Mouse (Mus musculus) frontal cortex, postnatal 36 days (tissue): Measurements from ENCODE around the gene Chp2.

ENCODE experiments used
- DNase-seq, 2 experiments: peaks; one replicate each; pipeline ENCODE4 v3.0.0; 2022; ENCODE audit warnings: low spot score in 2 of 2

Chp2 gene

GRCm38 (mm10) chr7:122219315-122219801 is at the start of gene Chp2:
Chp2 (plus strand) TSS chr7:122219496.
- DNase-seq, result no peak

GRCm38 (mm10) chr7:122170705-122171104 is 48.6 kb upstream of the Chp2 start:
- DNase-seq, result no peak

GRCm38 (mm10) chr7:122171613-122172012 is 47.7 kb upstream of the Chp2 start:
- DNase-seq, result no peak

GRCm38 (mm10) chr7:122180720-122181119 is 38.6 kb upstream of the Chp2 start:
- no peak for DNase-seq

GRCm38 (mm10) chr7:122184569-122184968 is 34.7 kb upstream of the Chp2 start:
- no peak for DNase-seq

- no peak for DNase-seq
These were observed 33.3 kb upstream of the Chp2 start, which contains the start of gene Ern2 for GRCm38 (mm10) chr7:122186043-122186442. Ern2 (minus strand) TSS chr7:122186207.

- DNase-seq, result peak; percentile 13 to 24
These were observed 29.8 kb upstream of the Chp2 start for GRCm38 (mm10) chr7:122189484-122189883.

- DNase-seq, result no peak
These were observed 28.2 kb upstream of the Chp2 start for GRCm38 (mm10) chr7:122191097-122191496.

- no peak for DNase-seq
These were observed 25.4 kb upstream of the Chp2 start for GRCm38 (mm10) chr7:122193919-122194318.

GRCm38 (mm10) chr7:122196771-122197170 is 22.5 kb upstream of the Chp2 start:
- DNase-seq, result no peak

GRCm38 (mm10) chr7:122197306-122197705 is 22.0 kb upstream of the Chp2 start:
- DNase-seq, result peak; percentile 49 to 64

- DNase-seq, result peak in 1 of 2 experiments; percentile 51
These were observed 20.0 kb upstream of the Chp2 start for GRCm38 (mm10) chr7:122199296-122199695.

- DNase-seq, result no peak
These were observed 15.4 kb upstream of the Chp2 start for GRCm38 (mm10) chr7:122203936-122204335.

- DNase-seq, result no peak
These were observed 13.2 kb upstream of the Chp2 start for GRCm38 (mm10) chr7:122206121-122206520.

GRCm38 (mm10) chr7:122208276-122209021 is 10.8 kb upstream of the Chp2 start:
- DNase-seq, result no peak

- DNase-seq, result no peak
These were observed 6.9 kb downstream of the Chp2 start for GRCm38 (mm10) chr7:122226020-122226742.

GRCm38 (mm10) chr7:122226744-122227143 is 7.4 kb downstream of the Chp2 start:
- DNase-seq, result no peak

- DNase-seq, result no peak
These were observed 10.0 kb downstream of the Chp2 start for GRCm38 (mm10) chr7:122229306-122229705.

- DNase-seq, result no peak
These were observed 10.6 kb downstream of the Chp2 start for GRCm38 (mm10) chr7:122229916-122230315.

- no peak for DNase-seq
These were observed 11.6 kb downstream of the Chp2 start for GRCm38 (mm10) chr7:122230866-122231265.

- DNase-seq, result no peak
These were observed 19.6 kb downstream of the Chp2 start for GRCm38 (mm10) chr7:122238939-122239338.

GRCm38 (mm10) chr7:122240413-122241119 is 21.3 kb downstream of the Chp2 start:
- DNase-seq, result no peak
